Mouse (Mus musculus): ENCODE results near the gene Zfp503.

Zfp503 gene

DNA sequence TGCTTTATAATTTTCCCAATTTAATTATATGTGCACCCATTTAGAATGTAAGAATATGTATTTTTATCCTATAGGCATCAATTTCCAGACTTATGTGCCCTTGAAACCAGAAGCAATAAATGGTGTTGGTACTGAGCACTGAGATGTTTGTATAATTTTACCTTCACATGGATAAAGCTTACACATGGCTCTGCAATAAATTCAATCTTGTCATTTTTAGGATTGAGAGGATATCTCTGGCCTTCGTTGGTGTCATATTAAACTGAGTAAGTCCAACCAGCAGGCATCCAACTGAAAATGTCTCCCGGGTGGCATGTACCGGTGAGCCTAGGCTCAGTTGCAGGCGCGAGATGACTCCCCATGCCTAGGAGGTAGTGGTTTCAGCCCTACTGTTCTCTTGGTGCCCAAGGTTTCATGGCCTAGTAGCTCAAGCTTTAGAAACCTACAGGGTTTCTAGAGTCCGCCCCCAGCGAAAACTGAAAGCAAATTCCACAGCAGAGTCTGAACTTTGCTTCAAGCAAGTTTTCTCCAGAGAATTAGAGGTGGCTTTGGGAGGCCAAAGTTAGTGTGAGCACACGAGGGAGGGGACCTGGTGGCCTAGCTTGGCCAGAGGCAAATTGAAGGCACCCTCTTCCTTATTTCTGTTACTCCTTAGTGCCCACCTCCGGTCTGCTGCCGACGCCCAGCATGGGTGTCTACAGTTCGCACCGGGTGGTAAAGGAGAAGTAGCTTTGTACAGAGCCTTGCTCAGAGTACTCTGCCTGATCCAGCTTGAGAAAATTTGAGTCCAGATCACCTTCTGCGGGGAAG is 4.1 kb upstream of the Zfp503 start:
- no peak for DNase-seq (ENCODE audit: low spot score)

DNA sequence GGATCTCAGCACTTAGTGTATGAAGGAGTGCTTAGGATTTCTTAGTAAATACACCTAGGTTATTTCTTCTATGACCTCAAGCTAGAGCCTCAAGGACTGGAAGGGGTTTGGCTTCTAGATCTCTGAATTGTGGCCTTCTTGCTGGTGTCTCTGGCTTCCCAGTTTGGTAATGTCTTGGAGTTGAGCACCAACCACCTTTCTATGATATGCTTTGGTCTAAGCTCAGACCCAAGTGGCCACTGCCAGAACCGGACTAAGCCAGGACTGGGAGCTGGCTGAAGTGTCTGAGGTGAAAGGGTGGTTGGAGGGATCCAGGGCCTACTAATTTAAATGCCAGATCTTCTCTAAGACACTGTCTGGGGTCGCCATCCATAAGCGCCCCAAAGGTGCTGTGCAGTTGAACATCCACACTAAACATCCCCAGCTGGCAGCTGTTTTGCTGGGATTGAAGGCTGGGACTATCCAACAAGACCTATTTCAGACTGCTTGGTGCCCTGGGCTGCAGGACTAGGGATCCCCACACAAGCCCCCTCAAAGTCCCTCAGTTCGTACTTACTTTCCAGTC is 3.0 kb upstream of the Zfp503 start:
- DNase-seq (ENCODE audit: low spot score), result no peak

- DNase-seq (ENCODE audit: low spot score), result no peak
Observed at GRCm38 (mm10) chr14:21991856-21992255, 2.5 kb upstream of the Zfp503 start.

DNA sequence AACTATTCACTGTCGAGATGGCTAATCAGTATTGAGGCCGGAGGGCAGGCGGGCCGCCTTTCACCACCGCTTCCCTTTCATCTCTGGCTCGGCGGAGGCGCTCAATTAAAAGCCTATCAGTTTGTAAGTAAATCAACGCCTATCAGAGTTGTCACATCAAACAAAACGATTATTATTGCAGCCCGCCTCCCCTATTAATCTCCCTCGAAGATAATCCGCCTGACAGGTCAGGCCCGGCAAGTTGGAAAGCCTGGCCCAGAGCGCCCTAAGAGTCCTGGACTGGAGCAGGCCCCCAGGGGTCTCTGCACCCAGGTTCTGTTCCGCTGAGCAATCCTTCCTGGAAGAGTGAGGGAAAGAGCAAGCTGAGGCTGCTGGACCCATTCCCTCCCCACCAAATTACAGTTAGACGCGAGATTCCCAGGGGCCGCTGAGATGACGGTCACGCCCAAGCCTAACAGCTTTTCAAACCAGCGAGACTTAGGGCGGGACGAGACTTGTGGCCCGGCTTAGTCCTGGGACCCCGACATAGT is 1.9 kb upstream of the Zfp503 start:
- DNase-seq (ENCODE audit: low spot score), result no peak

DNA sequence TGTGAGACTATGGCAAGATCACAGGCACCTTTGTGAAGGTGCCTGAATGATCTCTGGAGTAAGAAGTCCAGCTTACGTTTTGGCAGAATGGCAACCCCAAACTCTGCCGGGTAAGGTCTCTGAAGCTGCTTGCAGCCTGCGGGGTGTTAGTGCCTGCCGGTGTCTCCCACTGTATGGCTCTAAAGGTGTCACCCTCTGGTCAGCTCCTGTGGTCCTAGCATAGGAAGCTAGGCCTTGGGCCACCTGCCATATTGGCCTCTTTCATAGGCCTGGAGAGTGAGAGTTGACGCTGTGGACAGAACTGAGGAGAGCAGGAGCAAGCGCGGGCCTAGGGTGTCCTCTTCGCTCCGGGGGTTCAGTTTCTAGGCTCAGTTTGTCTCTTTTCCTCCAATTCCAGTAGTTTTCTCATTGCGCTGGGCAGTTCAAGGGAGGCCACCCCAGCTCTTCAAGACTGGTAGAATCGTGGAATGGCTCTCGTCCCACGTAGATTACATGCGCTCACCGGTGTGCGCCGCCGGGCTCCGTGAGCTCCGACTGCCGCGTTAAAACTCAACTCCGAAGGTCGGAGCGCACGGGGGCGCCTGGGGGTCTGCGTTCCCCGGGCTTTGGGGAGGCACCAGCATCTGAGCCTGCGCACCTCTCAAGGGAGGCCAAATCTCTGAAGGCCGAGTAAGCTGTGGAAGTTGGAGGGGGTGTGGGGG is 1.1 kb upstream of the Zfp503 start:
- no peak for DNase-seq (ENCODE audit: low spot score)

- no peak for DNase-seq (ENCODE audit: low spot score)
Observed at GRCm38 (mm10) chr14:21988577-21989290, 667 bp downstream of the Zfp503 start.

GRCm38 (mm10) chr14:21987660-21988576 is 1.5 kb downstream of the Zfp503 start:
- DNase-seq (ENCODE audit: low spot score), result no peak

DNA sequence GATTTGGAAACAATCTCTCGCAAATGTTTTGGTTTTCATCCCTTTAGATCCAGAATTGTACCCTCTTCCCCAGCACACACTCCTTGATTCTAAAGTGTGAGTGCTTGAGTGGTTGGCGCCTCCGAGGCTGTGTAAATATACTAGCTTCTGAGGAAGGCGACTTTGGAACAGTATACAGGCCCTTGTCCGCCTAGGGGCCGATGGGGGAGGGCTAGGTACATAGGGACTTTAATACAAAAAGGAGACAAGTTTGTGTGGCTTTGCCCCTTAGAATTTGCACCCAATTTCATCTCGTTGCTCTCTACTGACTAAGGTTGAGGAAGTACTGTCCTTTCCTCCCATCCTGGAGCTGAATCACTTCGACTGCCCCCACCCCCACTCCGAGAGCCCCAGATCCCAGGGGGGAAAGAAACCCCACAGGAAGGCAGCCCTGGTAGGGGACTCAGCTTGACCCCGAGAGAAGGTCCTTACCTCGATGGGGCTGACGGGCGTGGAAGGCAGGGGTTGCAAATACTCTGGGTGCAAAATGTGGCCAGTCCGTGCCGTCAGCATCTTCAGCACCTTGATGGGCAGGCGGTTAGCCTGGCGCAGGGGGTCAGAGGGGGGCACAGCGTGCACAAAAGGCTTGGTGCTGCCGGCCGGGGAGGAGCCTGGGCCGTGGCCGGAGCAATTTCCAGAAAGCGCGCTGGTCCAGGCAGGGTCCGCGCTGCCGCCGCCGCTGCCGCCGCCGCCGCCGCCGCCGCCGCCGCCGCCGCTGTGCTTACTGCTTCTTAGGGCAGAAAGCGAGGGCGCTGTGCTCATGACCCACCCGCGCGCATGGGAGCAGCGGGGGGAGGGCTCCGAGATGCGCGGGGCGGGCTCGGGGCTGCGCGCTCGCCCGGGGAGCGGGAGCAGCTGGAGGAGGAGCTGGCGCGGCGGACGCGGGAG is 2.4 kb downstream of the Zfp503 start:
- DNase-seq (ENCODE audit: low spot score), result no peak

- no peak for DNase-seq (ENCODE audit: low spot score)
Observed at GRCm38 (mm10) chr14:21985981-21986732, 3.2 kb downstream of the Zfp503 start.

GRCm38 (mm10) chr14:21985426-21985931 is 3.9 kb downstream of the Zfp503 start:
- no peak for DNase-seq (ENCODE audit: low spot score)

DNA sequence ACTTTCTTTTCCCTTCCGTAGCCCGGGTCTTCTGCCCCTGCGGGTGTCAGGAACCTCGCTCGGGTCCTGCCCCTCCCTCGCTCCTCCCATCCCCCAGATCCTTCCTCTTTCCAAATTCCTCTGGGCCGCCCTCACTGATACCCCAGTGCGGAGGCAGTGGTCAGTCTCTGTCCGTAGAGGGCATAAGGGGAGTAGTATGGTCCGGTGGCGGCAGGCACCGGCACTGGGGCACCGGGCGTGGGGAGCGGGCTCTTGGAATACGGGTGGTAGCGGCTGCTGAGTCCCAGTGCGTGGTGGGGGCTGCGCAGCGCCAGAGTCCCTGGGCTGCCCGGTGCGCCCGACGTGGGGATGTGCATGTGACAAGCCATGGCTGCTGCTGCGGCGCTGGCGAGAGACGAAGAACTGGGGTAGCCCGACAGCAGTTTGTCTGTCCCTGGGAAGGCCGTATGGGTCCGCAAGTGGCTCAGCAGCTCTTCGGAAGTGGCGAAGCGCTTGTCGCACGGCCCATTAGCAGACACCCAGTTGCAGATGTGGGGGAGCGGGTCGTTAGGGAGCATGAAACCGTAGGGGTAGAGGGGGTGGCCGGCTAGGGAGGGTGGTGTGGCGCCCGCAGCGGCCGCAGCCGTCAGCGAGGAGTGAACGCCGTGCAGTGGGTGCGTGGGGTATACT is 4.5 kb downstream of the Zfp503 start:
- no peak for DNase-seq (ENCODE audit: low spot score)

- DNase-seq (ENCODE audit: low spot score), result no peak
Observed at GRCm38 (mm10) chr14:21983950-21984730, 5.3 kb downstream of the Zfp503 start.

DNA sequence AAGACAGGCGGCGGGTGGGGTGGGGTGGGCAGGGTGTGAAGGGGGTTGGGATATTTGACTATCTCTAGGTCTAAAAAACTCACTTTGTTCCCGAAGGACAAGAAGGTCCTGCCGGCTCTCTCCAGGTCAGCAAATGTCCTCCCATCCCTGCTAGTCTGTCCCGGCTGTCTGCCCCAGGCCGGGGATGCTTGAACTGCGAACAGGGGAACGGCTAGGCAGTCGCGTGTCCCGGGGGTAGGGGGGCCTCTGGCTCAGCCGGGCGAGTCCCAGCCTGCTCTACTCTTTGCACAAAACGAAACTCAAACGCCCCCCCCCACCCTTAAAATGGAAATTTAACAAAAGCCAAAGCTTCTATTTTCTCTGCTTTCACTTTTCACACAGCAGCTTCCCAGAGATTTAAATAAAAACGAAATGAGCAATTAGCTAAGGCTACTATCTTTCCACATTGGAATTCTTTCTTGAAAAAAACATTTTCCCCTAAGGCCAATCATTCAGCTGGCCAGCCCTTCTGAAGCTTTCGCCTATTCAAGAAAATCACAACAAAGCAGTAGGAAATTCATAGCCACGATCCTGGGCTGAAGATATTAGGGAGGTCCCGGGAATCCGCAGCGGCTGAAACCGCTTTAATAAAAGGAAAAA is 6.0 kb downstream of the Zfp503 start:
- no peak for DNase-seq (ENCODE audit: low spot score)

GRCm38 (mm10) chr14:21982592-21983310 is 6.7 kb downstream of the Zfp503 start:
- no peak for DNase-seq (ENCODE audit: low spot score)

DNA sequence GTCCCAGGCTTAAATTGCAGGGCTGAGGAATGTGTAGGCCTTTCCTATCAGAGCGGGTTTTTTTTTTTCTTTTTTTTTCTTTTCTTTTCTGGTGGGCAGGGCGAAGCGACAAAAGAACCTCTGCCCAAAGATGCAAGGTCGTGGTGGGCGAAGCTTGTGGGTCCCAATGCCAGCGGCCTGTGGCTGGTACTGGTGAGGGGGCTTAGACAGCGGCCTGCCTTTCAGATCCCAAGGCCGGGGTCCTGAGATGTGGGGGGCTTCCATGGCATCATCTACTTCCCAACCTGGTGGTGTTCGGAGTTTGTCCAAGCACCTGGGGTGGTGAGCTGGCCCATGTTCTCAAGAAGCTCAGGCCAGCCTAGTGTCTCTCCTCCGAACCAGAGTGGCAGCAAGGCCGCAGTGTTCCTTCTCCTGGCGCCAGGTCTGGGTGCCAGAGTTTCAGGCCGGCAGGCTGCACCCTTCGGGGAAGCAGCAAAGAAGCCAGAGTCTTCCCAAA is 7.3 kb downstream of the Zfp503 start:
- DNase-seq (ENCODE audit: low spot score), result no peak

- no peak for DNase-seq (ENCODE audit: low spot score)
Observed at GRCm38 (mm10) chr14:21981462-21981861, 7.9 kb downstream of the Zfp503 start.

Measured in spleen, adult 12 weeks (tissue).